Mouse (Mus musculus): ENCODE measurements around the gene Ptprm.

GRCm38 (mm10) chr17:66619255-66619826 is 734.9 kb downstream of the Ptprm start:
- no peak for TF ChIP-seq CTCF (IDR thresholded peaks at IDR 0.05; ENCODE audit: borderline replicate concordance, insufficient read depth, low read depth, low read length)
- TF ChIP-seq POLR2A (IDR thresholded peaks at IDR 0.05; ENCODE audit: borderline replicate concordance, insufficient read depth, low read length), result no peak

Measured in cerebellum, adult 2 months (tissue).